Mouse (Mus musculus): ENCODE results near the gene Gm44503.

DNA sequence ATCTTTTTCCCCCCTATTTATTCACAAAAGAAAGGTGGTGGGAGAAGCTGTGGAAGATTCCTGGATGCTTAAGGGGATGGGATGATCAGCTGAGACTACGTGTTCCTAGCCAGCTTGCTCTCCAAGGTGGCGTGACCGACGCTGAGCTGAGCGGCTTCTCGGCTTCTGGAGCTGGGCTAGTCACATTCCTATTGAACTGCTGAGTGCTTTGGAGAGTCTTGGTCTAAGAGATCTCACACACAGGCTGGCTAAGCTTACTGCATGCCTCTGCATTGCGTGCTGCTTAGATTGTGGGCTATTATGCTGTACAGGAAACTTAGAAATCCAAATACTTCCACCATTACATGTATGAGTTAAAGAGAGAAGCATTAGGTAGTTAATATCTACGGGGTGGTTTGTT is 45.4 kb downstream of the Gm44503 start:
- TF ChIP-seq TCF12 (IDR thresholded peaks at IDR 0.05; ENCODE audit: low read depth, low read length): no peak
- TF ChIP-seq MAZ (IDR thresholded peaks at IDR 0.05; ENCODE audit: low read depth, low read length): no peak
- TF ChIP-seq E2F4 (IDR thresholded peaks at IDR 0.05; ENCODE audit: borderline replicate concordance, low read depth, low read length): no peak
- no peak for TF ChIP-seq MYC (IDR thresholded peaks at IDR 0.05; ENCODE audit: low read depth, low read length)
- TF ChIP-seq EP300 (IDR thresholded peaks at IDR 0.05; ENCODE audit: low read depth in 1 of 2, low read length in 2 of 2): no peak
- TF ChIP-seq MAX (IDR thresholded peaks at IDR 0.05; ENCODE audit: low read length): no peak
- TF ChIP-seq CTCF (IDR thresholded peaks at IDR 0.05 in 2 of 3, conservative IDR thresholded peaks at IDR 0.05 in 1 of 3; ENCODE audit: control insufficient read depth in 1 of 3, insufficient read depth in 1 of 3, low read depth in 2 of 3, low read length in 3 of 3, poor library complexity in 1 of 3, severe bottlenecking in 1 of 3): no peak
- no peak for TF ChIP-seq POLR2A (IDR thresholded peaks at IDR 0.05; ENCODE audit: control insufficient read depth in 1 of 2, insufficient read depth in 1 of 2, low read depth in 1 of 2, low read length in 2 of 2, poor library complexity in 1 of 2)
- no peak for TF ChIP-seq CHD2 (IDR thresholded peaks at IDR 0.05; ENCODE audit: low read length)
- TF ChIP-seq GABPA (IDR thresholded peaks at IDR 0.05; ENCODE audit: low read depth, low read length): no peak

All from MEL (cell line).